In genomic region chr9:84112842-84113568, GRCm38 (mm10) we compare ENCODE assay signal across 15 mouse cellular contexts.
DNase-seq lines count a peak whose midpoint lies in the region; ATAC-seq and TF ChIP-seq lines count a peak whose summit lies in the region.
"Had no signal": no experiment of that assay in that cellular context is flagged by ENCODE, and none has a peak within 500 bp of the region (broad histone marks: within the 10 kb centered on the region; RNA-seq: fewer than 3 reads in every experiment).

No protein-coding gene starts in this region.

- TF ChIP-seq RAD21 in MEL (IDR thresholded peaks at IDR 0.05; ENCODE audit: low read depth, low read length): no peak

- peak; percentile 97 to 98 for TF ChIP-seq EP300 in MEL (IDR thresholded peaks at IDR 0.05; ENCODE audit: low read depth in 1 of 2, low read length in 2 of 2)
- peak; percentile 94 for TF ChIP-seq EP300 in liver, postnatal 0 days (IDR thresholded peaks at IDR 0.05; ENCODE audit: low read depth)

- 37% methylated on average over 12 of the region's 12 CpGs for WGBS in heart, embryonic 14.5 days
- WGBS in embryonic facial prominence, embryonic 14.5 days: 64% methylated on average over 12 of the region's 12 CpGs
- WGBS in liver, postnatal 0 days (ENCODE audit: insufficient replicate concordance): 31% methylated on average over 12 of the region's 12 CpGs
- 82% methylated on average over 12 of the region's 12 CpGs for WGBS in forebrain, embryonic 16.5 days
- WGBS in forebrain, embryonic 12.5 days: 79% methylated on average over 12 of the region's 12 CpGs

- no peaks in the 10 kb centered on the region for H3K36me3 ChIP-seq in heart, embryonic 14.5 days (ENCODE audit: control insufficient read depth, insufficient read depth, low read length)
- H3K36me3 ChIP-seq in MEL (ENCODE audit: control insufficient read depth in 1 of 2, insufficient read depth in 2 of 2, low read length in 2 of 2): peaks cover 0 to 21% of the 10 kb centered on the region in 2 experiments; a peak in 2 of 4 replicates
- H3K36me3 ChIP-seq in embryonic facial prominence, embryonic 14.5 days (ENCODE audit: control insufficient read depth, insufficient read depth, low read length): no peaks in the 10 kb centered on the region
- H3K36me3 ChIP-seq in liver, postnatal 0 days (replicated peaks; ENCODE audit: insufficient read depth, low read length): no peaks in the 10 kb centered on the region
- no peaks in the 10 kb centered on the region for H3K36me3 ChIP-seq in forebrain, embryonic 16.5 days (ENCODE audit: control insufficient read depth, insufficient read depth)
- H3K36me3 ChIP-seq in forebrain, embryonic 12.5 days (replicated peaks): no peaks in the 10 kb centered on the region
- H3K36me3 ChIP-seq: kidney, embryonic 15.5 days; neural tube, embryonic 15.5 days had no signal

- no peaks in the 10 kb centered on the region for H3K79me2 ChIP-seq in MEL (ENCODE audit: control insufficient read depth, insufficient read depth, low read length, poor library complexity)

- no peak overlapping the region for H3K4me3 ChIP-seq in heart, embryonic 14.5 days (ENCODE audit: control insufficient read depth in 1 of 2, insufficient read depth in 1 of 2, low read depth in 1 of 2, low read length in 2 of 2)
- peak overlapping the region; percentile 3 to 23; a peak in 1 of 4 replicates for H3K4me3 ChIP-seq in MEL (ENCODE audit: control insufficient read depth in 1 of 2, insufficient read depth in 1 of 2, low read depth in 2 of 2, low read length in 2 of 2)
- no peak overlapping the region for H3K4me3 ChIP-seq in embryonic facial prominence, embryonic 14.5 days (ENCODE audit: low read depth, low read length)
- H3K4me3 ChIP-seq in liver, postnatal 0 days (ENCODE audit: low read depth, low read length): no peak overlapping the region
- no peak overlapping the region for H3K4me3 ChIP-seq in forebrain, embryonic 16.5 days (replicated peaks; ENCODE audit: low read length)
- no peak overlapping the region for H3K4me3 ChIP-seq in forebrain, embryonic 12.5 days (replicated peaks)
- H3K4me3 ChIP-seq: kidney, embryonic 15.5 days; neural tube, embryonic 15.5 days had no signal

- H3K4me2 ChIP-seq in heart, embryonic 14.5 days (ENCODE audit: low read length): peak overlapping the region; percentile 34; the same call in 1 of the 2 replicates
- peak overlapping the region; percentile 72 for H3K4me2 ChIP-seq in embryonic facial prominence, embryonic 14.5 days (ENCODE audit: low read depth, low read length)
- peak overlapping the region; percentile 39 for H3K4me2 ChIP-seq in liver, postnatal 0 days (ENCODE audit: low read depth, low read length)
- no peak overlapping the region for H3K4me2 ChIP-seq in forebrain, embryonic 16.5 days (ENCODE audit: low read length)
- no peak overlapping the region for H3K4me2 ChIP-seq in forebrain, embryonic 12.5 days
- H3K4me2 ChIP-seq: neural tube, embryonic 15.5 days had no signal

- ATAC-seq in heart, embryonic 14.5 days (ENCODE audit: insufficient number of reproducible peaks, insufficient read depth, low FRiP score, low read depth): peak; percentile 73; the same call in 1 of the 2 replicates
- no peak for ATAC-seq in embryonic facial prominence, embryonic 14.5 days (ENCODE audit: low read depth)
- ATAC-seq in liver, postnatal 0 days: peak; percentile 95
- ATAC-seq in forebrain, embryonic 16.5 days: no peak
- ATAC-seq in forebrain, embryonic 12.5 days (ENCODE audit: low FRiP score): no peak
- ATAC-seq: forebrain, embryonic 14.5 days had no signal

- DNase-seq in heart, postnatal 14 days: no peak
- DNase-seq in MEL (ENCODE audit: low read depth, low spot score): peak; percentile 90
- DNase-seq in embryonic facial prominence, embryonic 14.5 days (ENCODE audit: low spot score): no peak
- peak; percentile 29 for DNase-seq in liver, postnatal 0 days
- DNase-seq in gastrocnemius, postnatal 4 days (ENCODE audit: low spot score in 2 of 2): no peak
- DNase-seq: cerebellum, postnatal 25 days; layer of hippocampus, postnatal 36 days; lung, postnatal 4 days; right cerebral cortex, postnatal 4 days had no signal

- intact Hi-C loops in heart, postnatal 14 days (cut with DNase I): no loop called here

- H3K4me1 ChIP-seq in heart, embryonic 14.5 days (ENCODE audit: control insufficient read depth in 2 of 2, insufficient read depth in 2 of 2, low read length in 2 of 2): peaks cover 7 to 10% of the 10 kb centered on the region in 2 experiments
- peaks cover 6 to 20% of the 10 kb centered on the region in 2 experiments for H3K4me1 ChIP-seq in MEL (ENCODE audit: control insufficient read depth in 1 of 2, insufficient read depth in 2 of 2, low read length in 2 of 2)
- peaks cover 24% of the 10 kb centered on the region for H3K4me1 ChIP-seq in embryonic facial prominence, embryonic 14.5 days (ENCODE audit: control insufficient read depth, insufficient read depth, low read length)
- peaks cover 5% of the 10 kb centered on the region; the same call in 1 of the 2 replicates for H3K4me1 ChIP-seq in liver, postnatal 0 days (ENCODE audit: insufficient read depth)
- peaks cover 13% of the 10 kb centered on the region for H3K4me1 ChIP-seq in forebrain, embryonic 16.5 days (replicated peaks; ENCODE audit: control insufficient read depth, insufficient read depth, low read length)
- peaks cover 21% of the 10 kb centered on the region for H3K4me1 ChIP-seq in forebrain, embryonic 12.5 days

- no peaks in the 10 kb centered on the region for H3K27me3 ChIP-seq in heart, embryonic 14.5 days (ENCODE audit: control insufficient read depth, insufficient read depth, low read length)
- no peaks in the 10 kb centered on the region for H3K27me3 ChIP-seq in MEL (ENCODE audit: control insufficient read depth in 1 of 2, insufficient read depth in 2 of 2, low read length in 2 of 2)
- H3K27me3 ChIP-seq in embryonic facial prominence, embryonic 14.5 days (replicated peaks; ENCODE audit: control insufficient read depth, insufficient read depth, low read length): no peaks in the 10 kb centered on the region
- no peaks in the 10 kb centered on the region for H3K27me3 ChIP-seq in liver, postnatal 0 days (ENCODE audit: insufficient read depth, low read length)
- H3K27me3 ChIP-seq in forebrain, embryonic 16.5 days (replicated peaks; ENCODE audit: control insufficient read depth, insufficient read depth, low read length): no peaks in the 10 kb centered on the region
- no peaks in the 10 kb centered on the region for H3K27me3 ChIP-seq in forebrain, embryonic 12.5 days
- H3K27me3 ChIP-seq: kidney, embryonic 15.5 days; neural tube, embryonic 15.5 days had no signal

- H3K27ac ChIP-seq in heart, embryonic 14.5 days (replicated peaks in 1 of 2; ENCODE audit: control insufficient read depth in 1 of 2, insufficient read depth in 1 of 2, low read depth in 2 of 2, low read length in 2 of 2): no peak overlapping the region
- H3K27ac ChIP-seq in MEL (ENCODE audit: control insufficient read depth, low read depth, low read length): peak overlapping the region; percentile 39
- H3K27ac ChIP-seq in embryonic facial prominence, embryonic 14.5 days (replicated peaks; ENCODE audit: low read depth, low read length): no peak overlapping the region; the same call in 1 of the 2 replicates
- no peak overlapping the region for H3K27ac ChIP-seq in liver, postnatal 0 days (ENCODE audit: low read depth)
- H3K27ac ChIP-seq in forebrain, embryonic 16.5 days (ENCODE audit: low read length): no peak overlapping the region
- no peak overlapping the region for H3K27ac ChIP-seq in forebrain, embryonic 12.5 days
- H3K27ac ChIP-seq: kidney, embryonic 15.5 days; neural tube, embryonic 15.5 days had no signal

- TF ChIP-seq POLR2A in MEL (IDR thresholded peaks at IDR 0.05; ENCODE audit: control insufficient read depth in 1 of 2, insufficient read depth in 1 of 2, low read depth in 1 of 2, low read length in 2 of 2, poor library complexity in 1 of 2): no peak

- no peaks in the 10 kb centered on the region for H3K9me3 ChIP-seq in heart, embryonic 14.5 days (ENCODE audit: control insufficient read depth, low read length)
- no peaks in the 10 kb centered on the region for H3K9me3 ChIP-seq in MEL (replicated peaks; ENCODE audit: insufficient read depth, low read length)
- H3K9me3 ChIP-seq in embryonic facial prominence, embryonic 14.5 days (ENCODE audit: control insufficient read depth, low read length): no peaks in the 10 kb centered on the region
- no peaks in the 10 kb centered on the region for H3K9me3 ChIP-seq in liver, postnatal 0 days (ENCODE audit: low read length)
- H3K9me3 ChIP-seq in forebrain, embryonic 16.5 days (ENCODE audit: control insufficient read depth, low read length): no peaks in the 10 kb centered on the region
- H3K9me3 ChIP-seq in forebrain, embryonic 12.5 days: no peaks in the 10 kb centered on the region
- H3K9me3 ChIP-seq: kidney, embryonic 15.5 days; neural tube, embryonic 15.5 days had no signal

- no peak for TF ChIP-seq CTCF in MEL (IDR thresholded peaks at IDR 0.05 in 2 of 3, conservative IDR thresholded peaks at IDR 0.05 in 1 of 3; ENCODE audit: control insufficient read depth in 1 of 3, insufficient read depth in 1 of 3, low read depth in 2 of 3, low read length in 3 of 3, poor library complexity in 1 of 3, severe bottlenecking in 1 of 3)
- no peak for TF ChIP-seq CTCF in liver, postnatal 0 days (IDR thresholded peaks at IDR 0.05; ENCODE audit: low read depth)

- no peak overlapping the region for H3K9ac ChIP-seq in heart, embryonic 14.5 days (ENCODE audit: low read length)
- no peak overlapping the region for H3K9ac ChIP-seq in MEL (ENCODE audit: control insufficient read depth, low read depth, low read length, poor library complexity, severe bottlenecking)
- H3K9ac ChIP-seq in embryonic facial prominence, embryonic 14.5 days (ENCODE audit: low read depth, low read length): no peak overlapping the region
- H3K9ac ChIP-seq in liver, postnatal 0 days (replicated peaks): no peak overlapping the region
- H3K9ac ChIP-seq in forebrain, embryonic 16.5 days (replicated peaks; ENCODE audit: low read depth, low read length): no peak overlapping the region
- H3K9ac ChIP-seq in forebrain, embryonic 12.5 days: no peak overlapping the region
- H3K9ac ChIP-seq: kidney, embryonic 15.5 days; neural tube, embryonic 15.5 days had no signal

TF ChIP-seq in MEL, 35 proteins besides CTCF, POLR2A, EP300 and RAD21 (continues in another document):
- peak; percentile 97 for TF ChIP-seq GATA1 (IDR thresholded peaks at IDR 0.05; ENCODE audit: low read depth, low read length)
- no peak for TF ChIP-seq CHD1 (IDR thresholded peaks at IDR 0.05; ENCODE audit: low read depth, low read length)
- no peak for TF ChIP-seq E2F4 (IDR thresholded peaks at IDR 0.05; ENCODE audit: borderline replicate concordance, low read depth, low read length)
- TF ChIP-seq POLR2AphosphoS2 (IDR thresholded peaks at IDR 0.05; ENCODE audit: low read length): no peak
- TF ChIP-seq BHLHE40 (IDR thresholded peaks at IDR 0.05; ENCODE audit: borderline replicate concordance, low read depth, low read length): peak; percentile 88
- no peak for TF ChIP-seq POLR2AphosphoS5 (IDR thresholded peaks at IDR 0.05; ENCODE audit: borderline replicate concordance, low read depth, low read length)
- no peak for TF ChIP-seq JUND (IDR thresholded peaks at IDR 0.05; ENCODE audit: low read depth, low read length)
- TF ChIP-seq ETS1 (IDR thresholded peaks at IDR 0.05; ENCODE audit: low read depth, low read length): peak; percentile 98
- TF ChIP-seq CHD2 (IDR thresholded peaks at IDR 0.05; ENCODE audit: low read length): peak; percentile 10; the same call in 1 of the 2 replicates

Comparison
In these comparisons a context has a peak if more than half of its experiments do, and no peak if none do; other contexts are left out.
1. ATAC-seq: peak in heart, embryonic 14.5 days (single experiment) and liver, postnatal 0 days (single experiment); none in embryonic facial prominence, embryonic 14.5 days (single experiment), forebrain, embryonic 16.5 days (single experiment) and forebrain, embryonic 12.5 days (single experiment).
2. H3K4me2 ChIP-seq: peak in heart, embryonic 14.5 days (single experiment), embryonic facial prominence, embryonic 14.5 days (single experiment) and liver, postnatal 0 days (single experiment); none in forebrain, embryonic 16.5 days (single experiment) and forebrain, embryonic 12.5 days (single experiment).
3. H3K4me3 ChIP-seq: peak in MEL (2 of 2); none in heart, embryonic 14.5 days (0 of 2), embryonic facial prominence, embryonic 14.5 days (single experiment), liver, postnatal 0 days (single experiment), forebrain, embryonic 16.5 days (single experiment) and forebrain, embryonic 12.5 days (single experiment).
4. DNase-seq: peak in MEL (single experiment) and liver, postnatal 0 days (single experiment); none in heart, postnatal 14 days (0 of 2), embryonic facial prominence, embryonic 14.5 days (single experiment) and gastrocnemius, postnatal 4 days (0 of 2).